Mouse (Mus musculus) intestine, embryonic 16.5 days (tissue): Measurements from ENCODE around the gene Gm20388. TPM values are rescaled to one million over a fixed set of nuclear protein-coding genes. Genes with fewer than 3 reads are reported as not detected.

Experiments
- ATAC-seq: fragments of 200-750 bp; cut with Nextera tagmentation; 2 replicates; pipeline ENCODE4 v1.8.0; 2017; ENCODE audit warnings: moderate TSS enrichment, moderate library complexity
- H3K27ac ChIP-seq: fragments of 300-500 bp; sonication (generic); 2 replicates; pipeline ENCODE4 v1.5.1; 2014; ENCODE audit warnings: mild to moderate bottlenecking, low read length
- H3K27me3 ChIP-seq: fragments of 300-500 bp; sonication (generic); replicated peaks from 2 replicates; pipeline ENCODE4 v1.6.1; 2014; ENCODE audit warnings: low read length, control low read depth, mixed read lengths; ENCODE audit not compliant: control insufficient read depth, insufficient read depth
- H3K36me3 ChIP-seq: fragments of 300-500 bp; sonication (generic); 2 replicates; pipeline ENCODE4 v1.6.1; 2014; ENCODE audit warnings: low read length, control low read depth; ENCODE audit not compliant: control insufficient read depth, insufficient read depth
- H3K4me1 ChIP-seq: fragments of 300-500 bp; sonication (generic); 2 replicates; pipeline ENCODE4 v1.6.1; 2014; ENCODE audit warnings: low read length, control low read depth, mixed read lengths; ENCODE audit not compliant: control insufficient read depth, insufficient read depth
- H3K4me2 ChIP-seq: fragments of 300-500 bp; sonication (generic); 2 replicates; pipeline ENCODE4 v1.6.1; 2014; ENCODE audit warnings: low read depth, low read length, control low read depth
- H3K4me3 ChIP-seq: fragments of 300-500 bp; sonication (generic); 2 replicates; pipeline ENCODE4 v1.5.1; 2014; ENCODE audit warnings: mild to moderate bottlenecking, low read length
- H3K9ac ChIP-seq: fragments of 300-500 bp; sonication (generic); 2 replicates; pipeline ENCODE4 v1.6.1; 2014; ENCODE audit warnings: low read depth, low read length
- H3K9me3 ChIP-seq: fragments of 300-500 bp; sonication (generic); 2 replicates; pipeline ENCODE4 v1.6.1; 2016; ENCODE audit warnings: low read length, control low read depth; ENCODE audit not compliant: control insufficient read depth
- WGBS: fragments of 180-500 bp; shearing (Covaris S2); extraction: QIAGEN DNeasy Blood & Tissue Kit; methylation state at CpG from one replicate; pipeline ENCODE4 v1.1.7; 2014; 5-methylcytosine and 5-hydroxymethylcytosine counted together
- polyA plus RNA-seq: library from polyadenylated mRNA; unstranded; fragments of >200 nt; fragmentation: Nextera tagmentation; extraction: Ambion mirVana; gene quantifications from 2 replicates; pipeline ENCODE4 v1.2.1, GENCODE M21; 2015

The Gm20388 gene
- polyA plus RNA-seq, 1 experiment from 2014 or later = 5.8 TPM

DNA sequence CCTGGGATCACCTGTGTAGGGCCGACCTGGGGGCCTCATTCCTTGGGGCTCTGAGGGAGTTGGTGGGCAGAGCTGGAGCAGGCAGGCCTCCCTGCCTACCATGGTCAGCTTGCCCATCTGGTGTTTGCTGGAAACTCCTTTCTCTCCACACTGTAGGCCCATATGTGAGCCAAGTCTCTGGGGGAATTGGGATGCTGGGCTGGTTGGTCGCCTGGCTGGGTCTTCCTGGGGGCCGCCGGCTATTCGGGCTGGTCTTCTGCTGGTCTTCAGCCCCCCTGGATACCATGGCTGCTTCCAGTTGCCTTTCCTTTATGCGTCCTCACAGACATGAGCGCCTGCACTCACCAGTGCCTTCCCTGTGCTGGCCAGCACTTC, 610.9 kb downstream of the Gm20388 start:
- Histone ChIP-seq H3K27ac (peak overlapping the region; percentile 59), H3K9me3 (no peaks in the 10 kb centered on the region), H3K9ac (peak overlapping the region; percentile 36), H3K36me3 (no peaks in the 10 kb centered on the region), H3K27me3 (no peaks in the 10 kb centered on the region), H3K4me3 (no peak overlapping the region), H3K4me2 (no peak overlapping the region), H3K4me1 (peaks cover 72% of the 10 kb centered on the region)
- WGBS = 71% methylated on average over 7 of the region's 7 CpGs
- no peak for ATAC-seq

DNA sequence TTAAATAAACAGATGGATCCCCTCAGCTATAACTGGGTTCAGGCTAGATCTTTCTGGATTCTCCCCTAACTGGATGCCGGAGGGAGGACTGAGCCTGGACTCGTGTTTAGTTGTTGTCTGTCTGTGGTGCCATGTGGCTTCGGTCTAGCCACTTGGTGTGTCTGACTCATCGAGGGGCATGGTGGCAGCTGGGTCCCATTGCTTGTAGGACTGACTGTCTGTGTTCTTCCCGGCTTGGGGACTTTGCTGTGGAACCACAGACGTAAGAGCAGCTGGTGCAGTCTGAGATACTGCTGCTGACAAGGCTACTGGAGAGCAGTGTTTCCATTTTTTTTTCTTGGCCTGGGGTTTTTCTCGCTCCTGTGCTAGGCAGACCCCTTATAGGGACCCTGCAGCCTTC, 613.0 kb downstream of the Gm20388 start:
- no peaks in the 10 kb centered on the region for H3K36me3 ChIP-seq
- no peak overlapping the region for H3K4me2 ChIP-seq
- H3K9me3 ChIP-seq = no peaks in the 10 kb centered on the region
- H3K27ac ChIP-seq = no peak overlapping the region
- H3K27me3 ChIP-seq = no peaks in the 10 kb centered on the region
- H3K9ac ChIP-seq = no peak overlapping the region
- no peak for ATAC-seq
- H3K4me3 ChIP-seq = no peak overlapping the region
- WGBS = 66% methylated on average over 7 of the region's 7 CpGs
- H3K4me1 ChIP-seq = peaks cover 66% of the 10 kb centered on the region

DNA sequence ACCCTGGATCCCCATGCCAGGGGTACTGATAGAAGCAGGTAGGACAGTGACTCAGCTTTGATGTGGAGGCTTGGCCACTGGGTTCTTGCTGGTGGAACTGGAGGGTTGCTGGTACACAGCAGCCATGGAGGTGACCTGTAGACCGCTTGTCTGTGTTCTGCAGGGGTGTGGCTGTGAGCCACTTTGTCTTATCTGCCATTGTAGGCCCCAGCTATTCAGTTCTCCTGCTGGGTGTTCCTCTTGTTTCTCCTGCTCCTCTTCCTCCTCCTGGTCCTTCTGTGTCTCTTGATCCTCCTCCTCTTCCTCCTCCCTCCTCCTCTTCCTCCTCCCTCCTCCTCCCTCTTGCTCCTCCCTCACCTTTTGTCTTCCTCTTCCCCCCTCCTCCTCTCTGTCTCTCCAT, 614.5 kb downstream of the Gm20388 start:
- Histone ChIP-seq H3K27me3 (no peaks in the 10 kb centered on the region), H3K9me3 (no peaks in the 10 kb centered on the region), H3K9ac (no peak overlapping the region), H3K4me3 (no peak overlapping the region), H3K27ac (no peak overlapping the region), H3K36me3 (no peaks in the 10 kb centered on the region), H3K4me1 (peaks cover 59% of the 10 kb centered on the region), H3K4me2 (no peak overlapping the region)
- ATAC-seq = no peak
- 40% methylated on average over 1 of the region's 1 CpGs for WGBS

DNA sequence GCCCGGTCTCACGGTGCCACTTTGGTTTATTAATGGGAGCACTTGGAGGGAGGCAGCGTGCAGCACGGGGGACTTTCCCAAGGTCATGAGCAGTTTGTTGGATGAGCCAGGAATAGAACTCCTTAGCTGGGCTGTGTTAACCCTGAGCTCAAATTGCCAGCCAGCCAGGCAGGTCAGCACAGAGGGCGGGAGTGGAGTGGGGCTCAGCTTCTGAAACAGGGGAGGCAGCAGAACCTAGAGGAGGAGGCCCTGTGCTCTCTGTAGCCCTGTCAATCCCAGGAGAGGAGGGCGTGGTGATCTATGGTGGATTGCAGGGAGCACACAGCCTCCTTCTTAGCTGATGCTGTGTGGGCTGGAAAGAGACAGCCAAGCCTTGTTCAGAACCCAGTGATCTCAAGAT, 615.2 kb downstream of the Gm20388 start:
- Histone ChIP-seq H3K36me3 (no peaks in the 10 kb centered on the region), H3K9me3 (no peaks in the 10 kb centered on the region), H3K4me2 (no peak overlapping the region), H3K4me3 (no peak overlapping the region), H3K9ac (no peak overlapping the region), H3K27me3 (no peaks in the 10 kb centered on the region), H3K27ac (no peak overlapping the region), H3K4me1 (peaks cover 52% of the 10 kb centered on the region)
- WGBS = 35% methylated on average over 6 of the region's 6 CpGs
- peak; percentile 61 for ATAC-seq

DNA sequence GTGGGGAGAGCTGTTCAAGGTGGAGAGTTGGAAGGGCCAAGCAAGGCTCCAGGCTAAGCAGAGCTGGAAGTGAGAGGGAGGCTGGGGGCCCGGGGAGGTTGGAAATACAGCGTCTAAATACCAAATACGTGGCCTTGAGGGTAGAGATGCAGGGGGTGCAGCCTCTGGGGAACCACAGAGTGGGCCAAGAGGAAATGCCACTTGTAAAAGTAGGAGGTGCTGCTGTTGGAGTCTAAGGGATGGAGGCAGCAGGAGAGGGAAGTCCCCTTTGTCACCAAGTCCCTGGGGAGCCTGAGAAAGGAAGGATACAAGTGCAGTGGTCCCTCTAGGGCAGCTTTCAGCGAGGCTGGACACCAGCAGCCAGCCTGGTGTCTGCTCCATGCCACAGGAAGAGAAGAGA, 615.9 kb downstream of the Gm20388 start:
- H3K27ac ChIP-seq = 0 out of 2 replicates have a peak overlapping the region, but pooled peaks have one; percentile 4
- no peak overlapping the region for H3K9ac ChIP-seq
- H3K36me3 ChIP-seq = no peaks in the 10 kb centered on the region
- H3K4me2 ChIP-seq = no peak overlapping the region
- peaks cover 50% of the 10 kb centered on the region for H3K4me1 ChIP-seq
- no peaks in the 10 kb centered on the region for H3K27me3 ChIP-seq
- no peak for ATAC-seq
- H3K4me3 ChIP-seq = no peak overlapping the region
- WGBS = 48% methylated on average over 4 of the region's 4 CpGs
- no peaks in the 10 kb centered on the region for H3K9me3 ChIP-seq

DNA sequence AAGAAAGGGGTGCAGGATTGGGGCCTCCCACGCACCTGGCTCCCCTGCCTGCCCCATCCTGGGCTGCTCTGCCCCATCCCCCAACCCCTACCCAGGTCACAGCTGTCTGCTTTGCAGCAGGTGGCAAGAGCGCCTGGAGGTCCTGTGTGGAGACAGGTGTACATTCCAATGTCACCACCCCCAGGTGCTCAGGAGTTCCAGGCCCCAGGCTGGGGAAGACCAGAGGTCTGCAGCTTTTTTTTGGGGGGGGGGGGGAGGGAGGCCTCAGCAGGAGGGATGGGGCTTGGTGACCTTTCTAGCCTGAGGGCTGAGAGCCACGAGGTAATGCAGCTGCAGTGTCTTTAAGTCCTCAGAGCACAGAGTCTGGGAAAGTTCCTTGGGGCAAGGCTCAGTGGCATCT, 617.7 kb downstream of the Gm20388 start:
- Histone ChIP-seq H3K9ac (0 out of 2 replicates have a peak overlapping the region, but pooled peaks have one; percentile 25), H3K27me3 (no peaks in the 10 kb centered on the region), H3K9me3 (no peaks in the 10 kb centered on the region), H3K4me2 (no peak overlapping the region), H3K4me1 (peaks cover 63% of the 10 kb centered on the region), H3K4me3 (no peak overlapping the region), H3K36me3 (no peaks in the 10 kb centered on the region), H3K27ac (no peak overlapping the region)
- 47% methylated on average over 3 of the region's 3 CpGs for WGBS
- no peak for ATAC-seq

DNA sequence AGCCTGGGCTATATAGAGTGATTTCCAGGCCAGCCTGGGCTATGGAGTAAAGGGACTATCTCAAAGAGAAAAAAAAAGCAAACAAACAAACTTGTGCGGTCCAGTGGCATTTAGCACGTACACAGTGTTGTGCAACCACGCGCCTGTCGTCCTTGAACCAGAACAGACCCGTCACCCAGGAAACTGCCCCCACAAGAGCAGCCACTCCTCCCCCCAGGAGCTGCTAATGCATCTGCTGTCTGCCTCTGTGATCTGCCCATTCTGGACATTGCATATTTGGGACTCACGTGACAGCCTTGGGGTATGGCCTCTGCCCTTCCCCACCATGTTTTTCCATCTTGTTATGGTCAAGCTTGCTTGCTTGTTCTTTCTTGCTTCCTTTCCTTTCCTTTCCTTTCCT, 618.6 kb downstream of the Gm20388 start:
- ATAC-seq = no peak
- 63% methylated on average over 7 of the region's 7 CpGs for WGBS
- Histone ChIP-seq H3K36me3 (no peaks in the 10 kb centered on the region), H3K4me3 (no peak overlapping the region), H3K27me3 (no peaks in the 10 kb centered on the region), H3K9ac (no peak overlapping the region), H3K27ac (no peak overlapping the region), H3K9me3 (no peaks in the 10 kb centered on the region), H3K4me1 (peaks cover 71% of the 10 kb centered on the region), H3K4me2 (no peak overlapping the region)

DNA sequence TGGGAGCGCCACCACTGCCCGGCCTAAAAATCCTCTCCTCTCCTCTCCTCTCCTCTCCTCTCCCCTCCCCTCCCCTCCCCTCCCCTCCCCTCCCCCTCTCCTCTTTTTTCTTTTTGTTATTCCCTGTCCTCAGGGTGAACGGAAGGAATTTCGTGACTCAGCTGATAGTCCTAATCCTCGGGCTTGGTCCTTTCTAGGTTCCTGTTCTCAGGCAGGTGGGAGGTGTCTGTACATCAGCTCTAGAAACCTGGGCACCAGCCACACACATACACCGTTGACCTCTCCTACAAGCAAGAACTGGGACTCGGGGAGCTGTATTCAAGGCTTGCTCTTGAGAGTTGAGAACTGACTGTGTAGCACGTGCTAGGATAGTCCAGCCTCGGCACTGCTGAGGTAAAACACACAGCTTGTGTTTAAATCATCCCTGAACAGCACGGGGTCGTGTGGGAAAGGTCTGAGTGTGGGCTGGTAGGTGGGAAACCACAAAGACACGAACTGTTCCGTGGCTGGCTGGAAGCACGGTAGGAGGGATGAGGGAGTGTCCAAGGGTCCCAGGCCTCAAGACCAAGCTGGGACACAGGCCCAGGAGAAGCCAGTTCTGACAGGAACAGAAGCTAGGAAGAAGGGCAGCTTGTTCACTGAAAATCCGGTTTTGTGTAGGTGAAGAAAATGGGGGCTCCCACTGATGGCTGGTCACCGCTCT, 620.5 kb downstream of the Gm20388 start:
- H3K27ac ChIP-seq = no peak overlapping the region
- WGBS = 67% methylated on average over 16 of the region's 16 CpGs
- H3K9ac ChIP-seq = no peak overlapping the region
- H3K4me1 ChIP-seq = peaks cover 74% of the 10 kb centered on the region
- H3K4me3 ChIP-seq = no peak overlapping the region
- H3K36me3 ChIP-seq = no peaks in the 10 kb centered on the region
- no peak overlapping the region for H3K4me2 ChIP-seq
- H3K27me3 ChIP-seq = no peaks in the 10 kb centered on the region
- H3K9me3 ChIP-seq = no peaks in the 10 kb centered on the region
- ATAC-seq = no peak

DNA sequence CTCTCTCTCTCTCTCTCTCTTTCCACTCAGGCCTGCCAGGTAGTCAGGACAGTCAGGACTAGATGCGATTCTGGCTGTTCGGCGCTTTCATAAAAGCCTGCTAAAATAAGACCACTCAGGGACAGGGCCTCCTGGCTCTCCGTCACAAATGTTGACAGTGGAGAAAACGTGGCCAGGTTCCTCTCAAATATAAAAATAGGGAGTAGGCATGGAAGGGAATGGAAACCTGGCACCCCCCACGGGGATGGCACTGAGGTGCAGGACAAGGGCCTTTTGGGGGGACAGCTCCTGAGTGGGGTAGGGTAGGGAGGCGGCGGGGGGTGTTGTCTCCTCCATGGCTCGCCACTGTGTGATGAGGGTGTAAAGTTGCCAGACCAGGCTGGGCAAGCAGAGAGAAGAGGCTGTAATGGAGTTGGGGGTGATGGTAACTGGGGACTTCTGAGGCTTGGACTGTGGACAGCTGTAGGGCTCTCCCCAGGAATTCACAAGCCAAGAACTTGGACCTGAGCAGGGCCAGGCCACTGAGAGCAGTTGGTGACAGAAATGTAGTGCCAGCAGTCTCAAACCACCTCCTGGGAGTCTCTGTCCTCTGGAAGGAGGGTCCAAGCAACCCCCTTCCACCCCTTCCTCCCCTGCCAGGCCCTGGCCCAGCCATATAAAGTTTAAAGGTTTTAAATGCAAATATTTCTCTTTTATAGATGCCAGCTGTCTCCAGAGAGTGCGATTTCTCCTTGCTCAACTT, 621.3 kb downstream of the Gm20388 start:
- H3K4me2 ChIP-seq = peak overlapping the region; percentile 44
- peak overlapping the region; percentile 66 for H3K27ac ChIP-seq
- ATAC-seq = no peak
- H3K4me3 ChIP-seq = no peak overlapping the region
- H3K36me3 ChIP-seq = no peaks in the 10 kb centered on the region
- H3K9ac ChIP-seq = peak overlapping the region; percentile 24; the same call in 1 of the 2 replicates
- H3K4me1 ChIP-seq = peaks cover 72% of the 10 kb centered on the region
- WGBS = 57% methylated on average over 10 of the region's 10 CpGs
- no peaks in the 10 kb centered on the region for H3K27me3 ChIP-seq
- no peaks in the 10 kb centered on the region for H3K9me3 ChIP-seq
